Mouse (Mus musculus): ENCODE results near the gene Asb9. TPM values are rescaled to one million over a fixed set of nuclear protein-coding genes. Genes with fewer than 3 reads are reported as not detected.

Gene Asb9
- not detected in 3 replicates for total RNA-seq (2017)

- ATAC-seq (replicated peaks; ENCODE audit: insufficient number of reproducible peaks, low FRiP score, low TSS enrichment, poor library complexity, severe bottlenecking), result no peak
Observed at GRCm38 (mm10) chrX:164505709-164506498, at the start of gene Asb9. TSS of gene Asb9 (plus strand) at chrX:164506327.

GRCm38 (mm10) chrX:164459205-164459878, 46.8 kb upstream of the Asb9 start:
- no peak for ATAC-seq (replicated peaks; ENCODE audit: insufficient number of reproducible peaks, low FRiP score, low TSS enrichment, poor library complexity, severe bottlenecking)

GRCm38 (mm10) chrX:164502258-164502657, 3.9 kb upstream of the Asb9 start:
- ATAC-seq (replicated peaks; ENCODE audit: insufficient number of reproducible peaks, low FRiP score, low TSS enrichment, poor library complexity, severe bottlenecking), result no peak

- no peak for ATAC-seq (replicated peaks; ENCODE audit: insufficient number of reproducible peaks, low FRiP score, low TSS enrichment, poor library complexity, severe bottlenecking)
Observed at GRCm38 (mm10) chrX:164507068-164507467, 941 bp downstream of the Asb9 start.

GRCm38 (mm10) chrX:164508728-164509127, 2.6 kb downstream of the Asb9 start:
- no peak for ATAC-seq (replicated peaks; ENCODE audit: insufficient number of reproducible peaks, low FRiP score, low TSS enrichment, poor library complexity, severe bottlenecking)

GRCm38 (mm10) chrX:164522138-164522537, 16.0 kb downstream of the Asb9 start:
- ATAC-seq (replicated peaks; ENCODE audit: insufficient number of reproducible peaks, low FRiP score, low TSS enrichment, poor library complexity, severe bottlenecking), result no peak

- no peak for ATAC-seq (replicated peaks; ENCODE audit: insufficient number of reproducible peaks, low FRiP score, low TSS enrichment, poor library complexity, severe bottlenecking)
Observed at GRCm38 (mm10) chrX:164526566-164526965, 20.4 kb downstream of the Asb9 start.

- ATAC-seq (replicated peaks; ENCODE audit: insufficient number of reproducible peaks, low FRiP score, low TSS enrichment, poor library complexity, severe bottlenecking), result no peak
Observed at GRCm38 (mm10) chrX:164541436-164542317, 35.5 kb downstream of the Asb9 start.

- ATAC-seq (replicated peaks; ENCODE audit: insufficient number of reproducible peaks, low FRiP score, low TSS enrichment, poor library complexity, severe bottlenecking), result no peak
Observed at GRCm38 (mm10) chrX:164570195-164570594, 64.1 kb downstream of the Asb9 start.

- ATAC-seq (replicated peaks; ENCODE audit: insufficient number of reproducible peaks, low FRiP score, low TSS enrichment, poor library complexity, severe bottlenecking), result no peak
Observed at GRCm38 (mm10) chrX:164576967-164577366, 70.8 kb downstream of the Asb9 start.

Other genes with a start within 250 kb of the Asb9 start
- gene Bmx, start 248.1 kb upstream of the Asb9 start, total RNA-seq (2017), result 16.2 to 31.2 TPM (median 29.7 TPM) in 3 replicates
- 0.58 TPM in 1 of 3 replicates, not detected in the others for gene Pir, start 237.0 kb upstream of the Asb9 start, total RNA-seq (2017)
- gene Vegfd, start 132.9 kb upstream of the Asb9 start, total RNA-seq (2017), result 0.19 TPM in 1 of 3 replicates, not detected in the others
- 10.9 to 15.9 TPM (median 11.4 TPM) in 3 replicates for gene Piga, start 86.5 kb upstream of the Asb9 start, total RNA-seq (2017)
- gene Asb11, start 69.3 kb upstream of the Asb9 start, total RNA-seq (2017), result 0.29 TPM in 1 of 3 replicates, not detected in the others

All from monocyte, adult 5-6 weeks (primary cell).